Mouse (Mus musculus): ENCODE data around the gene Cask. TPM values are rescaled to one million over a fixed set of nuclear protein-coding genes. Genes with fewer than 3 reads are reported as not detected.

The Cask gene
- polyA plus RNA-seq, 1 experiment from 2014 or later: 65.6 TPM

Small RNA genes lying within 50 kb of the gene (microRNA-seq; reads per million reads assigned to microRNA genes)
- not detected for gene Gm25246

Other genes starting within 250 kb of the Cask start
- 3.7 and 4.3 TPM in 2 replicates for gene Gpr34, start 219.3 kb downstream of the Cask start, polyA plus RNA-seq (2015; fragmentation: Nextera tagmentation; extraction: Ambion mirVana)
- 0.27 and 0.35 TPM in 2 replicates for gene Gpr82, start 190.0 kb downstream of the Cask start, polyA plus RNA-seq (2015; fragmentation: Nextera tagmentation; extraction: Ambion mirVana)

Measured in hindbrain, embryonic 16.5 days (tissue).